Mouse (Mus musculus) kidney, adult 11 months (tissue): ENCODE measurements around the gene Vmn1r73.

ENCODE experiments used
- DNase-seq: peaks from one replicate; pipeline ENCODE4 v3.0.0; 2022

The Vmn1r73 gene

GRCm38 (mm10) chr7:11729966-11730365 lies at the start of gene Vmn1r73:
Gene Vmn1r73, plus strand, starts transcription at chr7:11730266.
- no peak for DNase-seq
